Mouse (Mus musculus): ENCODE measurements around the gene Sox9. TPM values are rescaled to one million over a fixed set of nuclear protein-coding genes. Genes with fewer than 3 reads are reported as not detected.

The Sox9 gene
- polyA plus RNA-seq, 2 experiments = 70.2 to 98.2 TPM

GRCm38 (mm10) chr11:112784347-112784902, 2.4 kb downstream of the Sox9 start:
- DNase-seq (ENCODE audit: low spot score) = peak; percentile 29
- Histone ChIP-seq H3K4me2 (replicated peaks; ENCODE audit: low read depth, low read length, severe bottlenecking) (peak overlapping the region; percentile 93), H3K9ac (ENCODE audit: low read depth, low read length, severe bottlenecking) (peak overlapping the region; percentile 77), H3K4me3 (replicated peaks; ENCODE audit: low read length) (peak overlapping the region; percentile 79), H3K27me3 (ENCODE audit: control insufficient read depth, insufficient read depth, low read length) (0 out of 2 replicates have a peak, but pooled peaks cover 2% of the 10 kb centered on the region), H3K9me3 (ENCODE audit: control insufficient read depth, low read length) (no peaks in the 10 kb centered on the region), H3K36me3 (ENCODE audit: control insufficient read depth, insufficient read depth, low read length) (peaks cover 23% of the 10 kb centered on the region), H3K27ac (replicated peaks; ENCODE audit: low read depth, low read length) (peak overlapping the region; percentile 95), H3K4me1 (ENCODE audit: control insufficient read depth, insufficient read depth, low read length) (peaks cover 17% of the 10 kb centered on the region)
- TF ChIP-seq POLR2A (IDR thresholded peaks at IDR 0.05; ENCODE audit: borderline replicate concordance, extremely low read depth, insufficient read depth, insufficient read length) = no peak
- 2% methylated on average over 25 of the region's 30 CpGs for WGBS
- ATAC-seq (ENCODE audit: low FRiP score, low read depth) = no peak

- peak overlapping the region; percentile 95 for H3K27ac ChIP-seq (replicated peaks; ENCODE audit: low read depth, low read length)
- H3K4me3 ChIP-seq (replicated peaks; ENCODE audit: low read length) = peak overlapping the region; percentile 79
- no peaks in the 10 kb centered on the region for H3K27me3 ChIP-seq (ENCODE audit: control insufficient read depth, insufficient read depth, low read length)
- no peaks in the 10 kb centered on the region for H3K9me3 ChIP-seq (ENCODE audit: control insufficient read depth, low read length)
- peaks cover 23% of the 10 kb centered on the region for H3K36me3 ChIP-seq (ENCODE audit: control insufficient read depth, insufficient read depth, low read length)
- DNase-seq (ENCODE audit: low spot score) = peak; percentile 31
- 2% methylated on average over 30 of the region's 34 CpGs for WGBS
- peaks cover 14% of the 10 kb centered on the region for H3K4me1 ChIP-seq (ENCODE audit: control insufficient read depth, insufficient read depth, low read length)
- H3K9ac ChIP-seq (ENCODE audit: low read depth, low read length, severe bottlenecking) = peak overlapping the region; percentile 77
- no peak for ATAC-seq (ENCODE audit: low FRiP score, low read depth)
- 0 out of 2 replicates have a peak, but pooled peaks have one; percentile 8 for TF ChIP-seq POLR2A (IDR thresholded peaks at IDR 0.05; ENCODE audit: borderline replicate concordance, extremely low read depth, insufficient read depth, insufficient read length)
- peak overlapping the region; percentile 93 for H3K4me2 ChIP-seq (replicated peaks; ENCODE audit: low read depth, low read length, severe bottlenecking)
Measured at GRCm38 (mm10) chr11:112784903-112785381, 2.9 kb downstream of the Sox9 start.

GRCm38 (mm10) chr11:112785581-112785980, 3.6 kb downstream of the Sox9 start:
- peak overlapping the region; percentile 93 for H3K4me2 ChIP-seq (replicated peaks; ENCODE audit: low read depth, low read length, severe bottlenecking)
- H3K4me3 ChIP-seq (replicated peaks; ENCODE audit: low read length) = peak overlapping the region; percentile 79
- no peaks in the 10 kb centered on the region for H3K27me3 ChIP-seq (ENCODE audit: control insufficient read depth, insufficient read depth, low read length)
- peak overlapping the region; percentile 77 for H3K9ac ChIP-seq (ENCODE audit: low read depth, low read length, severe bottlenecking)
- ATAC-seq (ENCODE audit: low FRiP score, low read depth) (no peak), DNase-seq (ENCODE audit: low spot score) (no peak)
- peak overlapping the region; percentile 95; the same call in 1 of the 2 replicates for H3K27ac ChIP-seq (replicated peaks; ENCODE audit: low read depth, low read length)
- H3K9me3 ChIP-seq (ENCODE audit: control insufficient read depth, low read length) = no peaks in the 10 kb centered on the region
- no peak for TF ChIP-seq POLR2A (IDR thresholded peaks at IDR 0.05; ENCODE audit: borderline replicate concordance, extremely low read depth, insufficient read depth, insufficient read length)
- peaks cover 10% of the 10 kb centered on the region for H3K4me1 ChIP-seq (ENCODE audit: control insufficient read depth, insufficient read depth, low read length)
- H3K36me3 ChIP-seq (ENCODE audit: control insufficient read depth, insufficient read depth, low read length) = peaks cover 23% of the 10 kb centered on the region
- 33% methylated on average over 8 of the region's 8 CpGs for WGBS

- peak overlapping the region; percentile 79 for H3K4me3 ChIP-seq (replicated peaks; ENCODE audit: low read length)
- DNase-seq (ENCODE audit: low spot score) = no peak
- peak overlapping the region; percentile 48 for H3K4me2 ChIP-seq (replicated peaks; ENCODE audit: low read depth, low read length, severe bottlenecking)
- H3K4me1 ChIP-seq (ENCODE audit: control insufficient read depth, insufficient read depth, low read length) = peaks cover 6% of the 10 kb centered on the region; the same call in 1 of the 2 replicates
- peak overlapping the region; percentile 59 for H3K9ac ChIP-seq (ENCODE audit: low read depth, low read length, severe bottlenecking)
- no peaks in the 10 kb centered on the region for H3K27me3 ChIP-seq (ENCODE audit: control insufficient read depth, insufficient read depth, low read length)
- H3K27ac ChIP-seq (replicated peaks; ENCODE audit: low read depth, low read length) = no peak overlapping the region
- TF ChIP-seq POLR2A (IDR thresholded peaks at IDR 0.05; ENCODE audit: borderline replicate concordance, extremely low read depth, insufficient read depth, insufficient read length) = no peak
- WGBS = 35% methylated on average over 4 of the region's 4 CpGs
- H3K9me3 ChIP-seq (ENCODE audit: control insufficient read depth, low read length) = no peaks in the 10 kb centered on the region
- ATAC-seq (ENCODE audit: low FRiP score, low read depth) = no peak
- H3K36me3 ChIP-seq (ENCODE audit: control insufficient read depth, insufficient read depth, low read length) = peaks cover 23% of the 10 kb centered on the region
Measured at GRCm38 (mm10) chr11:112786427-112786826, 4.4 kb downstream of the Sox9 start.

GRCm38 (mm10) chr11:112788296-112788695, 6.3 kb downstream of the Sox9 start:
- WGBS = 10% methylated on average over 13 of the region's 13 CpGs
- Histone ChIP-seq H3K4me2 (replicated peaks; ENCODE audit: low read depth, low read length, severe bottlenecking) (peak overlapping the region; percentile 18), H3K9ac (ENCODE audit: low read depth, low read length, severe bottlenecking) (no peak overlapping the region), H3K36me3 (ENCODE audit: control insufficient read depth, insufficient read depth, low read length) (peaks cover 23% of the 10 kb centered on the region), H3K4me3 (replicated peaks; ENCODE audit: low read length) (no peak overlapping the region), H3K27ac (replicated peaks; ENCODE audit: low read depth, low read length) (no peak overlapping the region), H3K9me3 (ENCODE audit: control insufficient read depth, low read length) (no peaks in the 10 kb centered on the region), H3K27me3 (ENCODE audit: control insufficient read depth, insufficient read depth, low read length) (no peaks in the 10 kb centered on the region), H3K4me1 (ENCODE audit: control insufficient read depth, insufficient read depth, low read length) (peaks cover 6% of the 10 kb centered on the region; the same call in 1 of the 2 replicates)
- DNase-seq (ENCODE audit: low spot score) (peak; percentile 34), ATAC-seq (ENCODE audit: low FRiP score, low read depth) (no peak)
- no peak for TF ChIP-seq POLR2A (IDR thresholded peaks at IDR 0.05; ENCODE audit: borderline replicate concordance, extremely low read depth, insufficient read depth, insufficient read length)
